Mouse (Mus musculus): ENCODE results near the gene Gse1. TPM values are rescaled to one million over a fixed set of nuclear protein-coding genes. Genes with fewer than 3 reads are reported as not detected.
A peak's percentile ranks its signal among the peaks of the same experiment; 100 is the strongest.

Gse1 gene
- total and polyA plus RNA-seq, 3 experiments: 23.6 to 128 (median 66.9) TPM

- Histone ChIP-seq H3K27me3 (ENCODE audit: control insufficient read depth in 1 of 2, insufficient read depth in 2 of 2, low read length in 2 of 2) (peaks cover 0 to 4% of the 10 kb centered on the region in 2 experiments; a peak in 2 of 4 replicates), H3K79me2 (ENCODE audit: control insufficient read depth, insufficient read depth, low read length, poor library complexity) (no peaks in the 10 kb centered on the region)
Observed at GRCm38 (mm10) chr8:120243916-120244451, 15.7 kb downstream of the Gse1 start.

GRCm38 (mm10) chr8:120244553-120244952 is 16.3 kb downstream of the Gse1 start:
- Histone ChIP-seq H3K27me3 (ENCODE audit: control insufficient read depth in 1 of 2, insufficient read depth in 2 of 2, low read length in 2 of 2) (peaks cover 0 to 4% of the 10 kb centered on the region in 2 experiments; a peak in 2 of 4 replicates), H3K27ac (ENCODE audit: control insufficient read depth, low read depth, low read length) (no peak overlapping the region)

More at GRCm38 (mm10) chr8:120243916-120244451, 15.7 kb downstream of the Gse1 start:
- H3K9me3 ChIP-seq (replicated peaks; ENCODE audit: insufficient read depth, low read length): no peaks in the 10 kb centered on the region
- no peak for DNase-seq (ENCODE audit: low read depth, low spot score)
- no peak overlapping the region for H3K9ac ChIP-seq (ENCODE audit: control insufficient read depth, low read depth, low read length, poor library complexity, severe bottlenecking)
- no peak overlapping the region for H3K4me3 ChIP-seq (ENCODE audit: control insufficient read depth in 1 of 2, insufficient read depth in 1 of 2, low read depth in 2 of 2, low read length in 2 of 2)
- TF ChIP-seq ZMIZ1 (IDR thresholded peaks at IDR 0.05; ENCODE audit: low read depth, low read length) (no peak), RAD21 (IDR thresholded peaks at IDR 0.05; ENCODE audit: low read depth, low read length) (no peak), NRF1 (IDR thresholded peaks at IDR 0.05; ENCODE audit: insufficient read depth, low read depth, low read length, poor library complexity, severe bottlenecking) (no peak), HCFC1 (IDR thresholded peaks at IDR 0.05; ENCODE audit: low read depth, low read length) (no peak), ELF1 (IDR thresholded peaks at IDR 0.05; ENCODE audit: low read depth, low read length) (no peak), ZKSCAN1 (IDR thresholded peaks at IDR 0.05; ENCODE audit: low read depth, low read length) (no peak), MYB (IDR thresholded peaks at IDR 0.05; ENCODE audit: low read depth, low read length) (no peak), GABPA (IDR thresholded peaks at IDR 0.05; ENCODE audit: low read depth, low read length) (no peak), SIN3A (IDR thresholded peaks at IDR 0.05; ENCODE audit: low read length) (no peak), SMC3 (IDR thresholded peaks at IDR 0.05; ENCODE audit: low read depth, low read length) (no peak)
- no peaks in the 10 kb centered on the region for H3K36me3 ChIP-seq (ENCODE audit: control insufficient read depth in 1 of 2, insufficient read depth in 2 of 2, low read length in 2 of 2)
- no peak overlapping the region for H3K27ac ChIP-seq (ENCODE audit: control insufficient read depth, low read depth, low read length)
- H3K4me1 ChIP-seq (ENCODE audit: control insufficient read depth in 1 of 2, insufficient read depth in 2 of 2, low read length in 2 of 2): no peaks in the 10 kb centered on the region

DNA sequence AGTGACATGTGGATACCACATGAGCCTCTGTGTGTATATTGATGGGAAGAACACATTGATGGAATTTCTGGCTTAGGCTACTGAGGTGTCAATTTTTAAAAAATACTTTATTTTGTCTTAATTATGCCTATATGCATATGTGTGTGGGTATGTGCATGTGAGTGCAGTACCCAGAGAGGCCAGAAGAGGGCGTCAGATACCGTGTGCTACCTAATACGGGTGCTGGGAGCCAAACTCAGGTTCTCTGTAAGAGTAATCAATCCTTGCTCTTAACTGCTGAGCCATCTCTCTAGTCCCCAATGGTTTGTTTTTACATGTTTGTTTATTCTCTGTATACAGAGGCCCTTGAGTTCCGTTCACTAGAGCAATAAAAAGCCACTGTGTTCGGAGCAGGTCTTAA is 19.4 kb downstream of the Gse1 start:
- peak; percentile 15 for DNase-seq (ENCODE audit: low read depth, low spot score)
- Histone ChIP-seq H3K4me3 (ENCODE audit: control insufficient read depth in 1 of 2, insufficient read depth in 1 of 2, low read depth in 2 of 2, low read length in 2 of 2) (no peak overlapping the region), H3K27ac (ENCODE audit: control insufficient read depth, low read depth, low read length) (no peak overlapping the region), H3K27me3 (ENCODE audit: control insufficient read depth in 1 of 2, insufficient read depth in 2 of 2, low read length in 2 of 2) (peaks cover 3 to 9% of the 10 kb centered on the region in 2 experiments; a peak in 2 of 4 replicates), H3K9ac (ENCODE audit: control insufficient read depth, low read depth, low read length, poor library complexity, severe bottlenecking) (no peak overlapping the region), H3K4me1 (ENCODE audit: control insufficient read depth in 1 of 2, insufficient read depth in 2 of 2, low read length in 2 of 2) (no peaks in the 10 kb centered on the region), H3K9me3 (replicated peaks; ENCODE audit: insufficient read depth, low read length) (no peaks in the 10 kb centered on the region), H3K36me3 (ENCODE audit: control insufficient read depth in 1 of 2, insufficient read depth in 2 of 2, low read length in 2 of 2) (no peaks in the 10 kb centered on the region), H3K79me2 (ENCODE audit: control insufficient read depth, insufficient read depth, low read length, poor library complexity) (no peaks in the 10 kb centered on the region)
- TF ChIP-seq ZKSCAN1 (IDR thresholded peaks at IDR 0.05; ENCODE audit: low read depth, low read length): no peak
- no peak for TF ChIP-seq MAFK (IDR thresholded peaks at IDR 0.05; ENCODE audit: borderline replicate concordance, low read depth, low read length)
- TF ChIP-seq CTCF (IDR thresholded peaks at IDR 0.05 in 2 of 3, conservative IDR thresholded peaks at IDR 0.05 in 1 of 3; ENCODE audit: control insufficient read depth in 1 of 3, insufficient read depth in 1 of 3, low read depth in 2 of 3, low read length in 3 of 3, poor library complexity in 1 of 3, severe bottlenecking in 1 of 3): peak; percentile 40 to 56 (median 44)
- TF ChIP-seq NRF1 (IDR thresholded peaks at IDR 0.05; ENCODE audit: insufficient read depth, low read depth, low read length, poor library complexity, severe bottlenecking): no peak

More at GRCm38 (mm10) chr8:120244553-120244952, 16.3 kb downstream of the Gse1 start:
- peak; percentile 9 for DNase-seq (ENCODE audit: low read depth, low spot score)
- no peaks in the 10 kb centered on the region for H3K4me1 ChIP-seq (ENCODE audit: control insufficient read depth in 1 of 2, insufficient read depth in 2 of 2, low read length in 2 of 2)
- H3K9me3 ChIP-seq (replicated peaks; ENCODE audit: insufficient read depth, low read length): no peaks in the 10 kb centered on the region
- H3K4me3 ChIP-seq (ENCODE audit: control insufficient read depth in 1 of 2, insufficient read depth in 1 of 2, low read depth in 2 of 2, low read length in 2 of 2): no peak overlapping the region
- no peaks in the 10 kb centered on the region for H3K79me2 ChIP-seq (ENCODE audit: control insufficient read depth, insufficient read depth, low read length, poor library complexity)
- no peak overlapping the region for H3K9ac ChIP-seq (ENCODE audit: control insufficient read depth, low read depth, low read length, poor library complexity, severe bottlenecking)
- peak; percentile 4 for TF ChIP-seq RAD21 (IDR thresholded peaks at IDR 0.05; ENCODE audit: low read depth, low read length)
- peak in 2 of 3 experiments; percentile 17 to 32; a peak in 3 of 6 replicates for TF ChIP-seq CTCF (IDR thresholded peaks at IDR 0.05 in 2 of 3, conservative IDR thresholded peaks at IDR 0.05 in 1 of 3; ENCODE audit: control insufficient read depth in 1 of 3, insufficient read depth in 1 of 3, low read depth in 2 of 3, low read length in 3 of 3, poor library complexity in 1 of 3, severe bottlenecking in 1 of 3)
- TF ChIP-seq TBP (IDR thresholded peaks at IDR 0.05; ENCODE audit: low read depth, low read length): no peak
- H3K36me3 ChIP-seq (ENCODE audit: control insufficient read depth in 1 of 2, insufficient read depth in 2 of 2, low read length in 2 of 2): no peaks in the 10 kb centered on the region

Measured in MEL (cell line).